Mouse (Mus musculus) lung, adult 18-20 months (tissue): ENCODE data around the gene Tgfbr3.
"Not testable (repeated sequence)": the region's sequence is repeated elsewhere in the genome, so short reads cannot be mapped to it uniquely, and the experiment has no call there.

Experiments
- DNase-seq, 2 experiments: peaks; one replicate each; pipeline ENCODE4 v3.0.0; 2022; ENCODE audit warnings: mixed read lengths in 2 of 2

Gene Tgfbr3

DNA sequence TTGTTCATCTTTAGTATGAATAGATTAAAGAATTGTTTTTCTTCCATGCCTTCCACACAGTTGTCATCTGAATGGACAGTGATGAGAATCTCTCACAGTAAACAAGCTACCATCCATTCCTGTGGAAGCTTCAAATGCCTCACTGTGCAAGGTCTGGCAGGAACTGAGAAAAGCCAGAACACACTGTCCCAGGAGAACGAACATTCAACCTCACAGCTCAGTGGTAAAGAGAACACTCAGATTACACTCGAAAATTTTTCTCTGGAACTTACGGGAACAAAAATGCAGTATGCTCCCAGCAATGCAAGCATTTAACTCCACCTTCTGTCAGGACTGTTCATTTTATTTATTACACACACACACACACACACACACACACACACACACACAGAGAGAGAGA is 13.2 kb downstream of the Tgfbr3 start:
- DNase-seq, result no peak

- peak; percentile 55 to 67 for DNase-seq
These were observed 17.0 kb downstream of the Tgfbr3 start for GRCm38 (mm10) chr5:107272252-107273028.

DNA sequence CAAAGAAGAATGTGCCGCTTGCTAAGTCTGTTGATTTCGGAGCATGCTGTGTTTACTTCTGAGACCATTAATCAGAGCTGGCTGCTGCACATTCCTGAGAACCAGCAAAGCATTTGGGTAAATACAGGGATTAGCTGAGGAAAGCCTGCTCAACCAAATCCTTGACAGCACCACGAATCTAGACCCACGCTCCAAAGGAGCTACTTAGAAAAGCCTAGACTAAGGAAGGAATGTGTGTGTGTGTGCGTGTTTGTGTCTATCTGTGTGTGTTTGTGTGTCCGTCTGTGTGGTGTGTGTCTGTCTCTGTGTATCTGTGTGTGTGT is 20.5 kb downstream of the Tgfbr3 start:
- no peak for DNase-seq

- no peak for DNase-seq
These were observed 21.1 kb downstream of the Tgfbr3 start for GRCm38 (mm10) chr5:107268121-107269005.

GRCm38 (mm10) chr5:107266566-107266965 is 22.9 kb downstream of the Tgfbr3 start:
- DNase-seq, result no peak

DNA sequence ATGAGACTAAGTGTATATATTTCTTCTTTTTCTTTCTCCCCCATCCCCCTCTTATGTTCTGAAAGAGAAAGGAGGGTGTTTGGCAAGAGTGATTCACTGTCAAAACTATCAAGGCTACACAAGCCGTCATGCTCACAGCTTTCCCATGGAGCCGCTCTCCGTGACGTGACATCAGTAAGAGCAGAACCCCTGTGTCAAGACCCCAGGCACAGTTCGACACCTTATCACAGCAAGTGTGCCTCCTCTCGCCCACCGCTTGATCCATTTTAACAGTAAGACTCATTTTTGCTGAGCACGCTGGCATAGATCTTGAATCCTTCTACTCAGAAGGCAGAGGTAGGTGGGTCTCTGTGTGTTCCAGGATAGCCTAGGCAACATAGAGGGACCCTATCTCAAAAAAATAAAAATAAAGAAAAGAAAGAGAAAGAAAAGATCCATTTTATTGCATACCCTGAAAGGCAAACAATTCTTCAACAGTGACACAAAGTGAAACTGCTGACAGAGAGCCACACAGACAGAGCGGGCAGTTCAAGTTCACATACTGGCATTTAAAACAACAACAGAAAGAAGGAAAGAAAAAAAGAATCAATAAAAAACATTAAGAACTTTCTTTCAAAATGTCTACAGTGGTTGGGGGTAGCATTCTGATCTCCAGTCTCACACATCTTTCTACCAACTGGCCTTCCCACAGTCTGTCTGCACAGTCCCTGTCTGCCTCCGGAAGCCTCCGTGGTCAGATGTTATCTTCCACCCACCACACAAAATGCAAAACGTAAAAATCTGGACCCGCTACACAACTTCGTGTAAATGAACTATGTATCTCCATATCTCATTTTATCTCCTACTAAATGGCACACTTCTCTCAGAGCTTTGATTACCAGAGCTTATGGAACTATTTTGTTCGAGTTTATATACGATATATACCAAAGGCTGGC is 24.7 kb downstream of the Tgfbr3 start:
- no peak for DNase-seq

DNA sequence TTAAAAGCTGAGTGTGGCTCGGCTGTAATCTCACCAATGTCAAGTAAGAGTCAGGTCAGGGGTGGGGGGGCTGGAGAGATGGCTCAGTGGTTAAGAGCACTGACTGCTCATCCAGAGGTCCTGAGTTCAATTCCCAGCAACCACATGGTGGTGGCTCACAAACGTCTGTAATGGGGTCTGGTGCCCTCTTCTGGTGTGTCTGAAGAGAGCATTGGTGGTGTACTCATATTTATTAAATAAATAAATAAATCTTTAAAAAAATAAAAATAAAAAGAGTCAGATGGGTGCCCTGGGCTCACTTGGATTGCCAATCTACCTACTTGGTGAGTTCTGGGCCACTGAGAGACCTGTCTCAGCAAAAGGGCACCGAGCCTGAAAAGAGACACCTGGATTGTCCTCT is 25.6 kb downstream of the Tgfbr3 start:
- no peak for DNase-seq

- DNase-seq, result no peak
These were observed 27.5 kb downstream of the Tgfbr3 start for GRCm38 (mm10) chr5:107261930-107262329.

DNA sequence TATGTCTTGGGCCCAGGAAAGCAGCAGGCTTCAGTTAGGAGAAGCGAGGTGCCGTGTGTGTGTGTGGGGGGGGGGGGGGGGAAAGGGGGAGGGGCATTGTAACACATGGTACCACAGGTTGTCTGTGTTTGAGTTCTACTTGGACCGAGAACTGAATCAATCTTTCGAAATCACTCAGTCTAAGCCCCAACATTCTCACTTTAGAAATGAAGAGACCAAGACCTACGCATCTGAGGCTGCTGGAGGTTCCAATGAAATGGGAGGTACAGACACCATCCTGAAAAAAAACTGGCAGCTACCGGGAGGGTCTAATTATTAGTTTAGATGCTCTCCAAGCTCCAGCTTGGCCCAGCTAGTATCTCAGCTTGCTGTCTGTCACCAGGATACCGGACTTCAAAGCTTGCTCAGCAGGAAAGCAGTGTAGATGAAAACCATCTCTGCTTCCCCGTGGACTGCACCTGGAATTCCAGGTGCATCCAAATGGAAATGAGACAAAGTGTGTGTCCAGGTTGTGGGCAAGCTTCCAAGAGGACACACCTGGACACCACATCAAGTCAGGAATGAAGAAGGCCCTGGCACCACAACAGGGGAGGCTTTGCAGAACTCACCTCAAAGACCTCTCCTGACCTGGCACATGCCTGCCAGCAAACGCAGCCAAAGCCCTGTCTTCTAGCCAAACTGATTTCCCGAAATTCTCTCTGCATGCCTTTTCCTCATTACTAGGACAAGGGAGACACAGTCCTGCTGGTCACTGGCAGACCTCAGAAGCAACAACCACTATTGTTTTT is 28.5 kb downstream of the Tgfbr3 start:
- DNase-seq, result no peak

DNA sequence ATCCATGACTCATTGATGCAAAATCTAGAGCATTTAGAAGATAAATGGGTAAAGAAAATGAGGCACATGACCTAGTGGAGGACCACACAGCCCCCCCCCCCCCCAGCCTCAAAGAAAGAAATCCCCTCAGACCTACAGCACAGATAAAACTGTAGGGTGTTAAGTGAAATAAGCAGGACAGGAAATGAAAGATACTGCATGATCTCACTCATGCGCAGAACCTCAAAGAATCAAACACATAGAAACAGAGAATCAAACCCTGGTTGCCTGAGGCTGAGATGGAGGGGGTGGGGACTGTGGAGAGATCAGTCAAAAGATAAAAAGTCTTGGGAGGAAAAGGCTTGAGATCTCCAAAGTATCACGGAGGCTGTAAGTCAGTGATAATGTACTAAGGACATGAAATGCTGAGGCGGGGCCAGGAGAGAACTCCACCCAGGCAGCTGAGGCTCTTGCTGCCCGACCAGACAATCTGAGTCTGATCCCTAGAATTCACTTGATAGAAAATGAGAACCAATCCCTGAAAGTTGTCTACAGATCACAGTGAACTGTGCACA is 29.9 kb downstream of the Tgfbr3 start:
- DNase-seq, result no peak

DNA sequence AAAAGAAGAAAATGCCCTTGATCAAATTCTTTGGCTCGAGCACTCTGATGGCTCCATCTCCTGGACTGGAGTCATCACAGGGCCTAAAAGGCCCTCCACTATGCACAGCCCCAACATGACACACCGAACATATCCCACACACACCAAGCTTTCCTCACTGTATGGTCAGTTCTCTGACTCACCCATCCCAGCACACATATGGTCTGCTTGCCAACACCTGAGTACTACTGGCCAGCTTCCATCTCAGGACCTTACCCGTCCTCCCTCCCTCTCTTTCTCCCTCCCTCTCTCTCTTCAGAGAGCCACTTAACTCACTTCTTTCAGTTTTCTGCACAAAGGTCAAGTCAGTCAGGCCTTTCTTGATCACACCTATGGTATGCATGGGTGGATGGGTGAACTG is 36.0 kb downstream of the Tgfbr3 start:
- peak in 1 of 2 experiments; percentile 55 for DNase-seq

DNA sequence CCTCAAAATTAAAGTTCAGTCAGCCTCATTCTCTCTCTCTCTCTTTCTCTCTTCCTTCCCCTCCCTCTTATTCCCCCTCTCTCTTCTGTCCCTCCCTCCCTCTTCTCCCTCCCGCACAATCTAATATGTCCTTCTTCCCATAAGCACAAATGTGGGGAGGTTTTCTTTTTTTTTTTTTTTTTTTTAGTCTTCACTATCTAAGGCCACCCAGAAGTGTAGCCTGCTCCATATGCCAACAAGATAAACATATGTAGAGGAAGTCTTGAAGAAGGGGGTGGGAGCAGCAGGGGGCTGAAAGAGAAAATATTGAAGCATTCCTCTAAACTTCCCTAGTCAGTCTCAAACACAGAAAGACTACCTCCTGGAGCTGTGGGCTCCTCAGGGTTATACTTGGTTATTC is 37.0 kb downstream of the Tgfbr3 start:
- DNase-seq, result no peak

GRCm38 (mm10) chr5:107251751-107252305 is 37.6 kb downstream of the Tgfbr3 start:
- peak; percentile 51 to 69 for DNase-seq

GRCm38 (mm10) chr5:107250548-107251272 is 38.7 kb downstream of the Tgfbr3 start:
- no peak for DNase-seq

DNA sequence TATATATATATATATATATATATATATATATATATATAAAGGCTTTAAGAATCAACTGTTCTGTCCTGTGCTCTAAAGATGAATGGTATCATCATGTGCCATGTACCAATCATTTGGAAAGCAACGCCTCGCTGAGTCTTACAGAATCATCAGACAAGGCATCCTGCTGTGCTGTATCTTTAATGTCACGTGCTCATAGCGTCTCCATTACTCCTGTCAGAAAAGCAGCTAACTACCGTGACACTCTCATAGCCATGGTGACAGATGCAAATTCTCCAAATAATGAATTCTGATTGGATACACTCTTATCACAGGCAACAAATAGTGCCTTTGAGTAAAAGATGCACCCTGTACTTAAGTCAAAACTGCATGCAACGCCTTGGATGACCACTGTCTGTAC is 40.7 kb downstream of the Tgfbr3 start:
- DNase-seq, result no peak

DNA sequence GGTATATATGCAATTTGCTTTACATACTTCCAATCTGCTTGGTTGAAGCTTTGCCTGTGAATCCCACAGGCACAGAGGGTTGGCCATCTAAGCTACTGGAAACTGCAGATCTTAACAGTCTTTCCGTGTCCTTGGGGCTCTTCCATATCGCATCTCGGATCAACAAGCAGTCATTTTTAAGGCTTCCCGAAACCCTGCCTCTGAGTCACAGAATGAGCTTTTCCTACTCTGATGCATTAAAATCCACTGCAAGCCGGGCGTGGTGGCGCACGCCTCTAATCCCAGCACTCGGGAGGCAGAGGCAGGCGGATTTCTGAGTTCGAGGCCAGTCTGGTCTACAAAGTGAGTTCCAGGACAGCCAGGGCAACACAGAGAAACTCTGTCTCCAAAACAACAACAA is 41.1 kb downstream of the Tgfbr3 start:
- not testable (repeated sequence) for DNase-seq

DNA sequence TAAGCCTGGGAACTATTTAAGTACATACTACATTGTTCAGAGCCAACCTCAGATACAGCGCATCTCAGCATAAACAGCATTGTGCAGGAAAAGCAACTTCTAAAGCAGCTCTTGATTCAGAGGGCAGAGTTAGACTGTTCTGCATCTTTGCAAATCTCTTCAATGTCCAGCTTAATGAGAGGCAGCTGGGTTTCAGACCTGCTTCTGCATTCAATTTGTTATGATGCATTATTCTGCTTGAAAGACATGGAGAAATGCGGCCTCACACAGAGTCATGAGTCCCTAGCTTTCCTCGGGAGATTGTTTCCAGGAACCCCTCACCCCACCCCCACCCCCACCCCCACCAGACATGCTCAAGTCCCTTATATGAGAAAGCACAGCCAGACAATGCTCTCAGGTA is 41.6 kb downstream of the Tgfbr3 start:
- DNase-seq, result no peak

DNA sequence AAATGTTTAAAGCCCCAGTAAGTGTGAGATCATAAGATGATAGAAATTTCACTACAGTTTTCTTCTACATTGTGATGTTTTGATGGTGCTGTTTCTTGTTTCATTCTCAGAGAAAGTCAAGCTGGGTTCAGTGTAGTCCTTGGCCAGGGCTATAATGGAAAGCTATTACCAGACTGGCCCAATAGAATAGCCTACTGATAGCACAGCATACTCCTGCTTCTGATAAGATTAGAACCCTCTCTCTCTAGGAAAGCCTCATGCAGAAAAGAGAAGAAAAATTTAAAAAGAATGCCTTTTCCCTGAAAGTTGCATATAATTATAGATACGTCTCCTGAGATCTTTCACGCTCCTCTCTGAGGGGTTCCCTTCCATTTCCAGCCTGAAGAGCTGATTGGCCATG is 46.0 kb downstream of the Tgfbr3 start:
- DNase-seq, result no peak

DNA sequence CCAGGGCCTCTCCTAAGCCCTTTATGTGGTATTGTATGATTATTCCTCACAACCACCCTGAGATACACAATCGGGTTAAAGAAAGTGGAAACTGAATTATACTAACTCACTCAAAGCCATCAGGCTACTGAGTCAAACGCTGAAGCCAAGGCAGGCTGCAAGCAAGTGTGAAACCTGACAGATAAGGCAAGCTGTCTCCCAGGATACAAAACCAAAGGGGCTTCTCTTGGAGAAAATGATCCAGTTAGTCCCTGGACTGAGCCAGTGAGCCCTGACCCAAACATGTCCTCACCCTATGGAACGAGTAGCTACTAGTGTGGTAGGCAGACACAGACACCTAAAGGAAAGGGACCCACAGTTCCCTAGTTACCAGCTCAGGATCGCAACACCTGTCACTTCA is 46.4 kb downstream of the Tgfbr3 start:
- no peak for DNase-seq

GRCm38 (mm10) chr5:107240276-107240675 is 49.2 kb downstream of the Tgfbr3 start:
- no peak for DNase-seq

DNA sequence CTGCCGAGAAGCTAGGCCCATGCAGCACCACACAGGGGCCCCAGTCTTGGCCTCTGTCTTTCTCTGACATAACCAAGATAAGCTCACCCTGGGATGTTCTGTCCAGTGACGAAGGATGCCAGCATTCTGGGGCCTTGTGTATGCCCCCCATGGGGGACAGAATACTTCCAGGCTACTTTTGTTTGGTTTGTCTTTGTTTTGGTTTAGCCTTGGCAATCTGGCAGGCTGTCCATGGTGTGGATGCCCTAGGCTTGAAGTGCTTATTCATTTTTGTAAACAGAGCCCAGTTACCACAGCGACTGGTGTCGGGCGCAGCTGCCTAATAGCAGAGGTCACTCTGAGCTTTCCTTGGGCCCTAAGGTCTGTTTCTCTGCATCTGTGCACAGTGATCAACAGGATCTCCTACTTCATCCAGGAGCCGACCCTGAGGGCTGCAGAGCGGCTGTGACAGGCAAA is 51.4 kb downstream of the Tgfbr3 start:
- peak; percentile 55 to 77 for DNase-seq
